Mouse (Mus musculus): ENCODE measurements at regions not wholly inside any gene's neighbourhood (a gene's known extent, or its start where the extent isn't known, plus 50 kb on each side); places are given as distances from the start of the nearest gene placed in this dataset.

DNA sequence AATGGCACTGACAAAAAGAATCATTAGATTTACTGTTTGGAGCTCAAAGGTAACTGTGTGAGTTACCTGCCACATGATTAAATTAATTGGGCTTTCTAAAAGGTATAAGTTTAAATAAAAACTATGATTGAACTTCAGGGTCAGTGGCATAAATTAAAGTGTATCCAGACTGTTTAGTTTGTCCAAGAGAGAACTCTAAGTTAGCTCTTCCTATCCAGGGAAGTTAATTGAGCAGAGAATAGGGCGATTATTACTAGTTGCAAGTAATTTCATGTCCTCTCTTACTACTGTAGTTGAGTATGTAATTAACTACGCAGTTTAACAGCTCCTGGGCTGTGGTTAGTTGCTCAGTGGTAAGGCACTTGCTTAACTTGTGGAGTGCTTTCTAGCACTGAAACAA is 1132.5 kb downstream of the Slc22a22 start:
- Histone ChIP-seq H3K36me3 (ENCODE audit: control insufficient read depth, insufficient read depth, low read length) (no peaks in the 10 kb centered on the region), H3K27me3 (replicated peaks; ENCODE audit: control insufficient read depth, insufficient read depth, low read length) (no peaks in the 10 kb centered on the region), H3K9ac (ENCODE audit: low read depth, low read length) (no peak overlapping the region), H3K9me3 (ENCODE audit: control insufficient read depth, low read length) (no peaks in the 10 kb centered on the region), H3K4me1 (ENCODE audit: control insufficient read depth, insufficient read depth, low read length) (no peaks in the 10 kb centered on the region), H3K4me2 (ENCODE audit: low read depth, low read length) (no peak overlapping the region), H3K4me3 (ENCODE audit: low read length) (no peak overlapping the region), H3K27ac (ENCODE audit: low read length) (no peak overlapping the region)
- 83% methylated on average over 2 of the region's 2 CpGs for WGBS
- no peak for ATAC-seq

DNA sequence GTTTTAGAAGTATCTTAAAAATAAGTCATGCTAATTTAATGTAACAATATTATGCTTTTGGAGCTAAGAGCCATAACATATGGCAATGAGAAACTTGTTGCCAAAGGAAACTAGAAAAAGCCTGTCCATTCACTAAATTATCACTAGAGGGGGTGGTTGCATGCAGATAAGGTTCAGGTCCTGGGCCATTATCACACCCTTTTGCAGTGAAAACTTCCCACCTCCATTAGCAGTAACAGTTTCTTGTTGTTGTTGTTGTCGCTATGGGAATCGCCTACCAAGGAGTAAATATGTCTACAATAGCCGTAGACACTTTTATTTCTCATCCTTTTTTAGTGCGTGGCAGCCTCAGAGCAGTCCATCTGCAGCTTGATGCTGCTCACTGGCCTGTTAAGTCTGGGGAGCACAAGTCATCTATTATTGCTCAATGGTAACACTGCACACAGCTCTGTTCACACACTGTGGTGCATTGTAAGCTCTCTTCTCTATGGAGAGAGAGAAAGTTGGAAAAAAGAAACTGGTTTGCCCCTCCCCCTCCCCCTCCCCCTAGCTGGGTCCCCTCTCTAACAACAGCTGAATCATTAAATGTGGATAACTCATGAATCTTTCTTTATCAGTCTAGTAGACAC is 1133.0 kb downstream of the Slc22a22 start:
- WGBS: 57% methylated on average over 4 of the region's 4 CpGs
- Histone ChIP-seq H3K9ac (ENCODE audit: low read depth, low read length) (no peak overlapping the region), H3K27ac (ENCODE audit: low read length) (no peak overlapping the region), H3K36me3 (ENCODE audit: control insufficient read depth, insufficient read depth, low read length) (no peaks in the 10 kb centered on the region), H3K27me3 (replicated peaks; ENCODE audit: control insufficient read depth, insufficient read depth, low read length) (no peaks in the 10 kb centered on the region), H3K9me3 (ENCODE audit: control insufficient read depth, low read length) (no peaks in the 10 kb centered on the region), H3K4me2 (ENCODE audit: low read depth, low read length) (no peak overlapping the region), H3K4me1 (ENCODE audit: control insufficient read depth, insufficient read depth, low read length) (no peaks in the 10 kb centered on the region), H3K4me3 (ENCODE audit: low read length) (no peak overlapping the region)
- ATAC-seq: no peak

DNA sequence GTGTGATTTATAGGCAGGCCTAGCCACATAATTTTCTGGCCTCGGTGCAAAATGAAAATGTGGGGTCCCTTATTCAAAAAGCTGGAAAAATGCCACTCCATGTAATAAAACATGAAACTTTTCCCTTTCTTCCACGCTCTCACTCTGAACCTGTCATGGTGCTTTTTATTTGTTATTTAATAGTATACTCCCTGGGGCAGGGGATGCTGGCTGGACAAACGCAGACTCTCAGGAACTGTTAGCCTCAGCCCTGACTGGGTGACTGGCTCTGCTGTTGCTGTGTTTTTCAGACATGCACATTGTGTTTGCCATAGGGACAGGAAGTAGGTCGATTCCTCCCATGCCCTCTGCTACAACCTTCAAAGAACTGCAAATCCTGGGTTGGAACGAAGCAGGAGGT is 1139.5 kb downstream of the Slc22a22 start:
- H3K27ac ChIP-seq (ENCODE audit: low read length): no peak overlapping the region
- no peaks in the 10 kb centered on the region for H3K36me3 ChIP-seq (ENCODE audit: control insufficient read depth, insufficient read depth, low read length)
- no peak overlapping the region for H3K4me2 ChIP-seq (ENCODE audit: low read depth, low read length)
- no peaks in the 10 kb centered on the region for H3K27me3 ChIP-seq (replicated peaks; ENCODE audit: control insufficient read depth, insufficient read depth, low read length)
- H3K9me3 ChIP-seq (ENCODE audit: control insufficient read depth, low read length): no peaks in the 10 kb centered on the region
- WGBS: 54% methylated on average over 5 of the region's 5 CpGs
- no peak overlapping the region for H3K9ac ChIP-seq (ENCODE audit: low read depth, low read length)
- no peaks in the 10 kb centered on the region; the same call in 1 of the 2 replicates for H3K4me1 ChIP-seq (ENCODE audit: control insufficient read depth, insufficient read depth, low read length)
- H3K4me3 ChIP-seq (ENCODE audit: low read length): no peak overlapping the region
- ATAC-seq: no peak

DNA sequence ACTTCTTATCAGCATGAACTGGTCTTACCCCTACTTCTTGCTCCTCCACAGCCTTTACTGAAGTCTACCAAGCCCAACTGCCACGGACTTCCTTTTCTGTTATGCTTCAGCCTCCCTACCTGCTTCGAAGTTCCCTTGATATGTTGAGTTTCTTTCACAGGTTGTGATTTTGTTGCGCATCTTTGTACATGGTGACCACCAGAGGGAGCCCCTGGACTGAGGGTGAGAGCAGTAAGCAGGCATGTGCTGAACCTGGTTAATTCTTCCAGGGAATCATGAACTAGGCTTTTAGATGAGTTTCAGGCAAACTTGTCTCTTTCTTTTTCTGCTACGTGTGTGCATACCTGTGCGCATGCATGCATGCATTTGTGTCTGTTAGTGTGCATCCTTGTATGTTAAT is 1141.0 kb downstream of the Slc22a22 start:
- no peak overlapping the region for H3K4me3 ChIP-seq (ENCODE audit: low read length)
- ATAC-seq: peak; percentile 40; the same call in 1 of the 2 replicates
- WGBS: 41% methylated on average over 5 of the region's 5 CpGs

GRCm38 (mm10) chr15:56335011-56335410 is 1142.4 kb downstream of the Slc22a22 start:
- ATAC-seq: no peak
- Histone ChIP-seq H3K4me2 (ENCODE audit: low read depth, low read length) (no peak overlapping the region), H3K9me3 (ENCODE audit: control insufficient read depth, low read length) (no peaks in the 10 kb centered on the region), H3K36me3 (ENCODE audit: control insufficient read depth, insufficient read depth, low read length) (no peaks in the 10 kb centered on the region), H3K27me3 (replicated peaks; ENCODE audit: control insufficient read depth, insufficient read depth, low read length) (no peaks in the 10 kb centered on the region), H3K9ac (ENCODE audit: low read depth, low read length) (no peak overlapping the region), H3K4me3 (ENCODE audit: low read length) (no peak overlapping the region), H3K27ac (ENCODE audit: low read length) (no peak overlapping the region), H3K4me1 (ENCODE audit: control insufficient read depth, insufficient read depth, low read length) (no peaks in the 10 kb centered on the region; the same call in 1 of the 2 replicates)
- WGBS: 68% methylated on average over 2 of the region's 2 CpGs

More for the DNA sequence above, 1141.0 kb downstream of the Slc22a22 start:
- no peak overlapping the region for H3K9ac ChIP-seq (ENCODE audit: low read depth, low read length)
- no peak overlapping the region for H3K4me2 ChIP-seq (ENCODE audit: low read depth, low read length)
- no peaks in the 10 kb centered on the region for H3K9me3 ChIP-seq (ENCODE audit: control insufficient read depth, low read length)
- H3K4me1 ChIP-seq (ENCODE audit: control insufficient read depth, insufficient read depth, low read length): no peaks in the 10 kb centered on the region; the same call in 1 of the 2 replicates
- no peaks in the 10 kb centered on the region for H3K27me3 ChIP-seq (replicated peaks; ENCODE audit: control insufficient read depth, insufficient read depth, low read length)
- H3K27ac ChIP-seq (ENCODE audit: low read length): no peak overlapping the region
- H3K36me3 ChIP-seq (ENCODE audit: control insufficient read depth, insufficient read depth, low read length): no peaks in the 10 kb centered on the region

- ATAC-seq: no peak
- no peak overlapping the region for H3K4me3 ChIP-seq (ENCODE audit: low read length)
- no peak overlapping the region for H3K27ac ChIP-seq (ENCODE audit: low read length)
- H3K9me3 ChIP-seq (ENCODE audit: control insufficient read depth, low read length): no peaks in the 10 kb centered on the region
- H3K36me3 ChIP-seq (ENCODE audit: control insufficient read depth, insufficient read depth, low read length): no peaks in the 10 kb centered on the region
- H3K4me1 ChIP-seq (ENCODE audit: control insufficient read depth, insufficient read depth, low read length): no peaks in the 10 kb centered on the region
- no peaks in the 10 kb centered on the region for H3K27me3 ChIP-seq (replicated peaks; ENCODE audit: control insufficient read depth, insufficient read depth, low read length)
- H3K4me2 ChIP-seq (ENCODE audit: low read depth, low read length): no peak overlapping the region
- H3K9ac ChIP-seq (ENCODE audit: low read depth, low read length): no peak overlapping the region
Measured at GRCm38 (mm10) chr15:56320501-56320900, 1156.9 kb downstream of the Slc22a22 start.

GRCm38 (mm10) chr15:56294910-56295438 is 1182.5 kb downstream of the Slc22a22 start:
- H3K9ac ChIP-seq (ENCODE audit: low read depth, low read length): no peak overlapping the region
- no peak overlapping the region for H3K27ac ChIP-seq (ENCODE audit: low read length)
- no peaks in the 10 kb centered on the region for H3K36me3 ChIP-seq (ENCODE audit: control insufficient read depth, insufficient read depth, low read length)
- no peak overlapping the region for H3K4me2 ChIP-seq (ENCODE audit: low read depth, low read length)
- WGBS: 64% methylated on average over 3 of the region's 3 CpGs
- H3K4me1 ChIP-seq (ENCODE audit: control insufficient read depth, insufficient read depth, low read length): no peaks in the 10 kb centered on the region
- no peaks in the 10 kb centered on the region for H3K27me3 ChIP-seq (replicated peaks; ENCODE audit: control insufficient read depth, insufficient read depth, low read length)
- ATAC-seq: no peak
- no peak overlapping the region for H3K4me3 ChIP-seq (ENCODE audit: low read length)
- H3K9me3 ChIP-seq (ENCODE audit: control insufficient read depth, low read length): no peaks in the 10 kb centered on the region

- H3K4me2 ChIP-seq (ENCODE audit: low read depth, low read length): no peak overlapping the region
- no peak overlapping the region for H3K4me3 ChIP-seq (ENCODE audit: low read length)
- 0 out of 2 replicates have a peak overlapping the region, but pooled peaks have one; percentile 19 for H3K27ac ChIP-seq (ENCODE audit: low read length)
- H3K9ac ChIP-seq (ENCODE audit: low read depth, low read length): no peak overlapping the region
- peaks cover 8% of the 10 kb centered on the region for H3K4me1 ChIP-seq (ENCODE audit: control insufficient read depth, insufficient read depth, low read length)
- WGBS: 29% methylated on average over 7 of the region's 7 CpGs
- ATAC-seq: peak; percentile 96
- H3K36me3 ChIP-seq (ENCODE audit: control insufficient read depth, insufficient read depth, low read length): no peaks in the 10 kb centered on the region
- H3K9me3 ChIP-seq (ENCODE audit: control insufficient read depth, low read length): no peaks in the 10 kb centered on the region
- no peaks in the 10 kb centered on the region for H3K27me3 ChIP-seq (replicated peaks; ENCODE audit: control insufficient read depth, insufficient read depth, low read length)
Measured at GRCm38 (mm10) chr15:56278622-56279301, 1198.7 kb downstream of the Slc22a22 start.

DNA sequence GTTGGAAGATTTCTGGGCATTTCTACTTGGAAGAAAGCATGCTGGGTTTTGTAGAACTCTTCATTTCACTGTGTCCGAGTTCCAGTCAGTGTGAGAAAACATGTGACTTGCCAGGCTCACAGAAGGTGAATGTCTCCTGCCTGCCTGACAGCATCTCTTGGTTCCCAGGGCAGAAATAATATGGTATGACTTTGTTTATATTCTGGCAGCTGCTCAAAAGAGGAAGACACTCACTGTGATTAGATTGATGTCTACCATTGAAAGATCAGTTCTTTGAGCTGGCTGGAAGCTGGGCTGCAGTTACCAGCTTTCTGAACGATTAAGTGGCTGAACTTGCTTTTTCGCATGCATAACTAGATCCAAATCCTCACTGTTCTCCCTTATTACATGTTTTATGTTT is 1199.4 kb downstream of the Slc22a22 start:
- Histone ChIP-seq H3K27me3 (replicated peaks; ENCODE audit: control insufficient read depth, insufficient read depth, low read length) (no peaks in the 10 kb centered on the region), H3K9ac (ENCODE audit: low read depth, low read length) (no peak overlapping the region), H3K4me2 (ENCODE audit: low read depth, low read length) (no peak overlapping the region), H3K4me3 (ENCODE audit: low read length) (no peak overlapping the region), H3K27ac (ENCODE audit: low read length) (peak overlapping the region; percentile 48), H3K36me3 (ENCODE audit: control insufficient read depth, insufficient read depth, low read length) (no peaks in the 10 kb centered on the region), H3K9me3 (ENCODE audit: control insufficient read depth, low read length) (no peaks in the 10 kb centered on the region), H3K4me1 (ENCODE audit: control insufficient read depth, insufficient read depth, low read length) (peaks cover 8% of the 10 kb centered on the region)
- ATAC-seq: peak; percentile 45; the same call in 1 of the 2 replicates
- WGBS: 41% methylated on average over 3 of the region's 3 CpGs
